Mouse (Mus musculus) right cerebral cortex, postnatal 14 days (tissue): ENCODE measurements at regions not wholly inside any gene's neighbourhood (a gene's known extent, or its start where the extent isn't known, plus 50 kb on each side); places are given as distances from the start of the nearest gene placed in this dataset.

ENCODE experiments used
- DNase-seq: peaks from one replicate; pipeline ENCODE4 v3.0.0; 2022

GRCm38 (mm10) chr15:93774340-93774739, 178.6 kb upstream of the Prickle1 start:
- DNase-seq, result no peak

GRCm38 (mm10) chr15:93766981-93767380, 171.3 kb upstream of the Prickle1 start:
- DNase-seq, result no peak

DNA sequence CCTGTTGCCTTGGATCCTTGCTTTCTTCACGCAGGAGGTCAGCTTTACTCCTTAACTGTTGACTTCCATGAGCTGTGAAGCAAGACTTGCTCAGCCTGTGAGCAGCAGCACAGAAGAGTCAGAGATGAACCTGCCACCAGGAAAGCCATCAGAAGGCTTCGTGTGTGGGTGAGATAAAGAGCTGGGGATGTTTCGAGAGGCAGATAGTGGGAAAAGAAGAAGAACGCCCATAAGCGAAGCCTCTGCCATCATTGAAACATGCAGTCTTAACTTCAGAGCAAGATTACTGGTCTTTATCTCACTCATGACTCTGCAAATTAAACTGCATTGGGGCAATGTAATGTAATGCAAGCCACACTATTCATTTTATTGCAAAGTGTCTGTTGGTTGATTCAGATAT, 167.4 kb upstream of the Prickle1 start:
- DNase-seq, result no peak

GRCm38 (mm10) chr15:93758204-93758836, 162.6 kb upstream of the Prickle1 start:
- no peak for DNase-seq

- no peak for DNase-seq
Observed at GRCm38 (mm10) chr15:93755989-93756388, 160.3 kb upstream of the Prickle1 start.

- peak; percentile 16 for DNase-seq
Observed at GRCm38 (mm10) chr15:93751817-93752216, 156.1 kb upstream of the Prickle1 start.

GRCm38 (mm10) chr15:93750953-93751352, 155.3 kb upstream of the Prickle1 start:
- DNase-seq, result peak; percentile 19

DNA sequence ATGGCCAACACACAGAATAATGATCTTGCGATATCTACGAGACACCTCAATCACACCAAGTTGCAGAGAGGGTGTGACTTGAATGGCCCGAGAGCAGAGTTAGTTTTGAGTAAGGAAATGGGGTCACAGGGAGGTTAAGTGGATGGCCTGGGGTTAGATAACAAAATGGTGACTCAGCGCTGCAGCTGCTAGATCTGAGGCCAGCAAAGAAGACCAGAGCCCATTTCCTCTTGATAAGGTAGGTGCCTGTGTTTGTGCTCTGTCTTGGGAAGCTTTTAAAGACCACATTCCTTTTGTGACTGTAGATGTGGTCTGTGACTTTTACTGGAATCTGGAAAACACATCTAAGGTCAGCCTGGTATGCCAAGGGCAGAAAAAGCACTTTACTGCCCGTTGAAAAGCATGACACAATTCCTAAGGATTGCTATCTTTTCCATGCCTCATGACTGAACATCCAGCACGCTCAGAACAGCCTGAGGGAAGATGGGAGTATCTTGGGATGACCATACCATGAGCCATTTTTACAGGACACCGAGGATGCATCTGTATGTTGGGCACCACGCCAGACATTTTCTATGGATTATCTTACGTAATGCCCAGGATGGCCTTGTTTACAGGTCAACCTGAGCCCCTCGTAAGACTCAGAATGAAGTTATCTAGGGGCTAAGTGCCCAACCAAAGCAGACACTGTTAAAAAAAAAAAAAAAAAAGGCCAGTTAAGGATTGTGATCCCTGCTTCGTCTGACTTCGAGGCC, 148.7 kb upstream of the Prickle1 start:
- DNase-seq, result no peak

DNA sequence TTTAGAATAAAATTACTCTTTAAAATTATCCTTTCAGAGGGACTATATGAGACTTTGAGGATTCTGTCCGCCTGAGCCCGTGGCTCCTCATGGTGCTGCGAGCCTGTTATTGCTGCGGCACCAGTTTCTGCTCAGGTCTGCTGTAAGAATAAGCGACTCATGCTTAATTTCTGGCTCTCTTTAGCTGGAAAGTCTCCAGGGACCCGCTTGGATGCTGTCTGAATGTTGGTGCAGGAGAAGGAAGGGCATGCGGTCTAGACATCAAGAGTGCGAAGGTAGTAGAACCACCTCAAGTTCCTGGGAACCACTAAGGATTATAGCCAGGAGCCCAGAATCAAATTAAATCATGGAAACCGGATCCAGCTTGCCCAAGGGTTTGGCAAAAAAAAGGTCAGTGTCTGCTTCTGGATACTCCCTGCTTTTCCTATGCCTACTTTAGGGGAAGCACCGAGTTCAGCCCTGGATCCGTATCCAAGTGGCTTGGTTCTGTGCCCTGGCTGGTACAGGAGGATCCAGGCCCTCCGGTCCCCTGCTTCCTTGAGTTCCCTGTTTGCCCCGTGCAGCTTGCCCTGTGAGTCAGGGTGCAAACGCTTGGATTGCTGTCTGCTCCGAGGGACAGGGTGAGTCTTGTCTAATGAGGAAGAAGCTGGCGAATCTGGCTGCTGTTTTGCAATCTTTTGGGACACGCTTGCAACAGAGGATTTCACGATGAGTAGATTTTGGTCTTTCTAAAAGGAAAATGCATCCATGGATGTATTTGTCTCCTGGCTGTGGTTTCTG, 138.2 kb upstream of the Prickle1 start:
- DNase-seq, result no peak

GRCm38 (mm10) chr15:93732825-93733224, 137.1 kb upstream of the Prickle1 start:
- DNase-seq, result no peak

DNA sequence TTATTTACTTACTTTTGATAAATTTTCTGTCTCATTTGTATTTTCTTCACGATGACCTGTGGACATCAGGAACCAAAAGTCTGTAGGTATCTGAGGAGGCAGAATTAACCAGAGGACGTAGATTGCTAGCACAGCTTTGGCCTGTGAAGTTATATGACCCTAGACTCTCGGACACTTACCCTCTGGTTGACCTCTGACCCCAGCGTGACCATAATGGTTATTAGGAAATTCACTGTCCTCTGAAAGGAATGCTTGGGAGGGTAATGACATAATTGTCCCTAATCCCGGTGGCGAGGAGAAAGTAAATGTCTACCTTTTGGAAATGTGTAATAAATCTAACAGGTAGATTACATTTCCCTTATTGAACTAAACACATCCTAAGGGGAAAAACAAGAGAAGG, 135.5 kb upstream of the Prickle1 start:
- no peak for DNase-seq

DNA sequence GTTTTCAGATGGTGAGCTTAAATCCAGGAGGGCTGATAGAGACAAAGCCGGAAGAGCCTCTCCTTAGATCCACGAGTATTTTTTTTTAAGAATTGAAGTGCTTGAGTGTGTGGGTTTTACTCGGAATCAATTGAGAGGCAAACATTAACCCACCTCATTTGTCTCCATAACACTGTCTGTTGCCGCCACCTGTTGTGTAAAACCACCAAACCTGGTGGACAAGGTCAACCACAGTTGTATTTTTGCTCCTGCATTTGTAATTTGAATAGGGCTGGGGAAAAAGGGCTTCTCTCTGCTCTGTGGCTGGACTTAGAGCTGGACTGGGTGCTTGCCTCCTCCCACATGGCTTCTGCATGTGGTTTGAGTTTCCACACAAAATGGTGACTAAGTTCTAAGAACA, 119.8 kb upstream of the Prickle1 start:
- no peak for DNase-seq

GRCm38 (mm10) chr15:93713428-93713827, 117.7 kb upstream of the Prickle1 start:
- DNase-seq, result peak; percentile 67

DNA sequence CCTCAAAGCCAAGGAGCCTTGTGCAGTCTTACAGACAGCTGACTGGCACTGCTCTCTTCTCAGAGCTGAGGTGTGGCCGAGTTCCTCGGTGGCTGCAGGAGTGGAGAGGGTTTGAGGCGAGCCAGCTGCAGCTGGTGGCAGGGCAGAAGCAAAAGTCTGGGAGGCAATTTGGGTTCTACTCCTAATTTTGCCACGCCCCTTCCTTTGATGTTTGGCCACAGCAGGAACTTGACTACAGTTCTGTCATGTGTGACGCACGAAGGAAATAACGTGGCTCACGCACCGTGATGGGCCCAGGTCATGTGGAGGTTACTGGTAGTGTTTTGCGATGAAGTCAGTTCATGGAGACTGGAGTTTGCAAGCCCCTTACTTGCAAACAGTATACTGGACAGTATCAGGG, 116.9 kb upstream of the Prickle1 start:
- DNase-seq, result no peak

DNA sequence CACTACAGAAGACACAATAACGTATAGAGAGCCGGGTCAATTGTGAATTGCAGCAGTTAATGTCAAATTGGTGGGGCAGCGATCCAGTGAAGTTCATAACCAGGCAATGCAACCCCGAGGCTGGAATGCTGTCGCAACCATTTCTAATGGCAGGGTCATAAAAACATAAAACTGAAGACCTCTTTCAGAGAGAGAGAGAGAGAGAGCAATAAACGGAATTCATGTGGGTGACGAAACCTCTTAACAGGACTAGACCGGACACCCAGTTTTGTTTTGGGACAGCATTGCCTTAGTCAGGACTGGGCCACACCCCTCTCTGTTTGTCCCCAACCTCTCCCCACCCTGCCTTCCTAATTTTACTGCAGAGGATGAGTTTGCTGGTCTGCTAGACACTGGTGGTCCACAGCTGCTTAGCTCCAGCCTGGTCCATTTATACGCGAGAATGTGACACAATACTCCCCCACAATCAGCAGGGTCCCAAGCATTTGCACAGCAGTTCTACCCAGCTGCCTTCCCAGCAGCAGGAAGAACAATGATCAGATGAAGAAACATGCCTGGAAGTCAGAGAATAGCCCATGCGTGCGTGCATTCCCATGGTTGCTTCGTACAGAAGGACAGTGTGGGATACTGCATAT, 115.6 kb upstream of the Prickle1 start:
- DNase-seq, result no peak

DNA sequence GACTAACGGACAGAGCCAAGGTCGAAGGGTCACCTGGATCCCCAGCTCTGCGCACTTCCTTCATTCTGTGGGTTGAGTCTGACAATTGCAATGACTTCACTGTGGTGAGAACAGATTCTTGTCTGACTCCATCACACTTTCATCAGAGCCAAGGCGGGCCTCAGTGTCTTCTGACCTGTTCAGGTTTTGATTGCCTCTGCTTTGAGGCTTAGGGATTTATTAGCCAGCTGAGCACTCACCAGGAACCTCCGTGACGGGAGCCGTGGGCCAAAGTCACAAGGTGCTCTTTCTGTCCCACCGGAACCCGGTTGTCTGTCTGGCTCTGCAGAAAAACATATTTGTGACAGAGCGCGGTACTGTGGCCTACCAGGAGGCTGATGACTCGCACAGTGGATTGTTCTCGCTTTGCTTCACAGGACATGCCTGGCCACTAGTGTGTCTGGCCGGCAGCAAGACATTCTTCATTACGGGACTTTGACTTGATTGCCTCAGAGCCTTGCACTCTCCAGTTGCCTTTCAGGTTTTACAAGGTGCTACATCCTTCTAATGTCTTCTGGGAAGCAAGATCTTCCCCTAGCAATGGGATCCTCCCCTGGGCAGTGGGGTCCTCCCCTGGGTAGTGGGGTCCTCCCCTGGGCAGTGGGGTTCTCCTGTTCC, 114.9 kb upstream of the Prickle1 start:
- DNase-seq, result no peak

GRCm38 (mm10) chr15:93706366-93706930, 110.8 kb upstream of the Prickle1 start:
- no peak for DNase-seq

DNA sequence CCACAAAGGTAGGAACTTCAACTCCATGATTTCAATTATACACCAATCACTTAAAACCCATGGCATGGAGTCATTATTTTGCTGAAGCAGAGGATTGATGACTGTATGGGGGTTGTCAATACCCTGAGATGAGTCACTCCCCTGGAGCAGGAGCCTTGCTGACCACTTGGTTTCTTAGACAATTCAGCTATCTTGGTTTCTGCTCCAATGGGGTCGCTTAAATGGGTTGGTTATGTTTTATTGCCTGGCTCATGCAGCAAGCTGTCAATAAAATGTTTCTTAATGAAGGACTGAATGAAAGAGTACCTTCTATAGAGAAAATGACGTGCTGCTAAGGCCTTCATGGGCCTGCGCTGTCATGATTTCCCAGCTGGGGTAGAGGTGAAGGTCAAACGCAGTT, 110.0 kb upstream of the Prickle1 start:
- no peak for DNase-seq

DNA sequence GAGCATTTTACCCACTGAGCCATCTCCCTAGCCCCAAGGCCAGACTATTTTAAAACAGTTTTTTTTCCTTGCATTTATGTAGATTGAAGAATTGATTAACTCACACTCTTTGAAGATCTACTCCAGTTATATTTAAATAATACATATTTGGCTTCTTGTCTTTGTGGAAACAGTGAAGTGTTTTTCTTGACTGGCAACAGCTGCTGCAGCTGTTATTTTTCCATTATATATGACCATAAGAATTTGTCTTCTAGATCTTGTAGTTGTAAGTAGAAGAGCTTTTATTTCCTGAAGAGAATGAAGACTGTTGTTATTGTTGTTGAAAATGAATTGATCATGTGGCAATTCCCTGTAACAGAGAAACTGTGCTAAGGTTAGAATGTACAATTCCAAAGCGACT, 109.4 kb upstream of the Prickle1 start:
- no peak for DNase-seq

- DNase-seq, result no peak
Observed at GRCm38 (mm10) chr15:93701017-93701416, 105.3 kb upstream of the Prickle1 start.

GRCm38 (mm10) chr15:93699971-93700370, 104.3 kb upstream of the Prickle1 start:
- no peak for DNase-seq

DNA sequence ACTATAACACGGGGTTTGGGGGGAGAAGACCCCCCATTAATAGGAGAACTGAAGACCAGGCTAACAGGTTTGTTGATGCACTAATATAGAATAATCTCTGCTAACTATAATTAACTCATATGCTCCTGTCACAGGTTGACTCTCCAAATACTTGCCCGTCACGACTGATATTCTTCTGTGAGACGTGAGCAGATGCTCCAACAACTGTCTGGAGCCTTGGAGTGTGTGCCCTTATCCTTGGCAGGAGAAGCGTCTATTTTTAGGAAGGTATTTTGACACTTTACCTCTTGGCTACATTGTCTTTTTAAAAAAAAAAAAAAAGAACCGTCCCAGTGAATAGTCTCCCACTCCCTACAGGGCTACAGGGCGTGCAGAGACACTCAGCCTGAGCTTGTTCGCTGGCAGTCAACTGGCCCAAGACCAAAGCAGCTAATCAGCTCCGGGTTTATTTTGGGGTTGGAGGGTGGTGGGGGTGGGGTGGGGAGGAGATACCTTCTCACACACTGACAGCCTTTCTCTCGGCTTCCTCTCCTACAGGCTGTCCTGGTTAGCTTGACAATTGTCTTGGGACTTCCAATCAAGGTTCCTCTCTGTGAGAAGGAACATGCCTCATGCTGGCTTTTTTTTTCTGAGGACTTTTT, 102.6 kb upstream of the Prickle1 start:
- no peak for DNase-seq
